Mouse (Mus musculus) lung, embryonic 15.5 days (tissue): Measurements from ENCODE around the gene Hdgfl3. TPM values are rescaled to one million over a fixed set of nuclear protein-coding genes. Genes with fewer than 3 reads are reported as not detected.

ENCODE experiments used
- ATAC-seq: fragments of 200-750 bp; cut with Nextera tagmentation; 2 replicates; pipeline ENCODE4 v1.8.0; 2017; ENCODE audit warnings: moderate number of reproducible peaks, borderline replicate concordance; ENCODE audit not compliant: low FRiP score, low TSS enrichment; ENCODE audit errors: extremely low read depth
- H3K27ac ChIP-seq: fragments of 300-500 bp; sonication (generic); 2 replicates; pipeline ENCODE4 v1.5.1; 2015; ENCODE audit warnings: moderate library complexity, mild to moderate bottlenecking, inconsistent platforms
- H3K27me3 ChIP-seq: fragments of 300-500 bp; sonication (generic); 2 replicates; pipeline ENCODE4 v1.6.1; 2015; ENCODE audit warnings: inconsistent platforms
- H3K36me3 ChIP-seq: fragments of 300-500 bp; sonication (generic); 2 replicates; pipeline ENCODE4 v1.6.1; 2015; ENCODE audit warnings: inconsistent platforms
- H3K4me1 ChIP-seq: fragments of 300-500 bp; sonication (generic); 2 replicates; pipeline ENCODE4 v1.6.1; 2015; ENCODE audit warnings: inconsistent platforms
- H3K4me2 ChIP-seq: fragments of 300-500 bp; sonication (generic); 2 replicates; pipeline ENCODE4 v1.6.1; 2015; ENCODE audit warnings: inconsistent platforms, mild to moderate bottlenecking, moderate library complexity
- H3K4me3 ChIP-seq: fragments of 300-500 bp; sonication (generic); 2 replicates; pipeline ENCODE4 v1.5.1; 2015; ENCODE audit warnings: mild to moderate bottlenecking, inconsistent platforms
- H3K9ac ChIP-seq: fragments of 300-500 bp; sonication (generic); 2 replicates; pipeline ENCODE4 v1.6.1; 2015; ENCODE audit warnings: inconsistent platforms
- H3K9me3 ChIP-seq: fragments of 300-500 bp; sonication (generic); 2 replicates; pipeline ENCODE4 v1.6.1; 2016; ENCODE audit warnings: inconsistent platforms
- WGBS: fragments of 180-500 bp; shearing (Covaris S2); methylation state at CpG from one replicate; pipeline ENCODE4 v1.1.7; 2015; 5-methylcytosine and 5-hydroxymethylcytosine counted together
- polyA plus RNA-seq: library from polyadenylated mRNA; unstranded; fragments of >200 nt; fragmentation: Nextera tagmentation; extraction: Ambion mirVana; gene quantifications from 2 replicates; pipeline ENCODE4 v1.2.1, GENCODE M21; 2015

Gene Hdgfl3
- polyA plus RNA-seq, 1 experiment from 2014 or later, result 9.1 TPM

DNA sequence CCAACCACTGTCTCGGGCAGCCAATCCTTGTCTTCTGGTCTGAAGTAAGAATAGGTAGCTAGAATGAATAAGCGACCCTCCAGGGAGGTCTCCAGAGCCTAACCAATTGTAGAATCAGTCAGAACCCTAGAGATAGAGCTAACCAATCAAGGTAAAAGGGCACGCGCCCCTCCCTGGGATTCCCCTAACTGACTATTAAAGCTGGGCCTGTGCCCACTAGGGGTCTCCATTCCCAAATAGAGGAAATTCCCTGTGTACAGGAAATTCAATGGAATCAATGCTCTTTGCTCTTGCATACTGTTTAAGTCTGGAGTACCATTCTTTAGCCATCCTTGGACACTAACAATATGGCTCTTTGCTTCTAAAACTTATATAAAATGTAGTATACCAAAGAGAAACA lies 11.1 kb upstream of the Hdgfl3 start:
- H3K4me3 ChIP-seq, result no peak overlapping the region
- H3K4me1 ChIP-seq, result no peaks in the 10 kb centered on the region
- 21% methylated on average over 4 of the region's 4 CpGs for WGBS
- ATAC-seq, result no peak
- no peaks in the 10 kb centered on the region for H3K36me3 ChIP-seq
- H3K9me3 ChIP-seq, result no peaks in the 10 kb centered on the region
- H3K9ac ChIP-seq, result no peak overlapping the region
- H3K27me3 ChIP-seq, result no peaks in the 10 kb centered on the region
- no peak overlapping the region for H3K27ac ChIP-seq
- H3K4me2 ChIP-seq, result no peak overlapping the region

DNA sequence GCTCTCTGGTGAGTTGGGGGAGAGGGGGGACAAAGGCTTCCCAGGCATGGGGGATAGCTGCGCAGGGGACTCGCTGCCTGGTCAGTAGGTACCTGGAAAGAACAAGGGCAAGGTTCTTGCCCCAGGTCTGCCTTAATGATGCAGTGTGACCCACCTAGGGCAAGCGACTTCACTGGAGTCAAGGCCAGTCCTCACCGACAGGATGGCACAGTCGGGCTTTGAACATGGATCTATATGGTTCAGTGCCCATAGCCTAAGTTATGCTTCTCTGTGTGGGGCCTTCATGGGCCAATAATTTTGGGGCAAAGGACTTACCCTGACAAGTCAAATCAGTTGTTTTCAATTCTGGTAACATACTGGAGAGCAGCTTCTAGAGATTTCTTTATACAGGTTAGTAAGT lies 533 bp upstream of the Hdgfl3 start:
- no peaks in the 10 kb centered on the region for H3K36me3 ChIP-seq
- H3K27me3 ChIP-seq, result peaks cover 52% of the 10 kb centered on the region
- peaks cover 13% of the 10 kb centered on the region for H3K4me1 ChIP-seq
- H3K9me3 ChIP-seq, result no peaks in the 10 kb centered on the region
- peak overlapping the region; percentile 58 for H3K9ac ChIP-seq
- ATAC-seq, result no peak
- peak overlapping the region; percentile 60 for H3K4me3 ChIP-seq
- WGBS, result 8% methylated on average over 5 of the region's 5 CpGs
- H3K4me2 ChIP-seq, result peak overlapping the region; percentile 89
- no peak overlapping the region for H3K27ac ChIP-seq

DNA sequence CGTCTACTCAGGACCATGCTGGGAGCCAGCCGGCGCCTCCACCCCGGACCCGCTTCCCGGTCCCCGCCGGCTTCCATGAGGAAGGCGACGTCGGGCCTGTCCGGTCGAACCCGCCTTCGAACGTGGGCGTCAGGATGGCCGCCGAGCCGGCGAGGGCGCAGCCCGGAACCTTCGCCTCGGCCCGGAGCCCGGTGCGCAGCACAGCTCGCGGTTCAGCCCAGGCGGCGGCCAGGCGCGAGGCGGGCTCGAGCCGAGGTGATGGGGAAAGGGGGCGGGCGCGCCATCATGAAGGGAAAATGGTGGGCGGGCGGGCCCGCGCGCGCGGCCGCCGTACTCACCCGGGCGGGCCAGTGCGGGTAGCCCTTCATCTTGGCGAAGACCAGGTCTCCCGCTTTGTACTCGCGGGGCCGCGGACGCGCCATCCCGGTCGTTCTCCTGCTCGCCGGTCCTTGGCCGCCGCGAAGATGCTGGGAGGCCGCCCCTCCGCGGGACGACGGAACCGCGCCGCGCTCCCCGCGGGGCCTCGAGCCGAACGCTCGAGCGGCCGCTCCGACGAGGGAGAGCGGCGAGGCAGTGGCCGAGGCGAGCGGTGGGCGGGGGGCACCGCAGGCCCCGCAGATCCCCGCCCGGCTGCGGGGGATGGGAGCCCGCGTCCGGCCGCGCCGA lies 539 bp downstream of the Hdgfl3 start:
- WGBS, result under 1% methylated on average over 88 of the region's 103 CpGs
- Histone ChIP-seq H3K36me3 (no peaks in the 10 kb centered on the region), H3K4me2 (peak overlapping the region; percentile 89), H3K4me1 (peaks cover 13% of the 10 kb centered on the region), H3K4me3 (peak overlapping the region; percentile 60), H3K9ac (peak overlapping the region; percentile 58), H3K27ac (peak overlapping the region; percentile 77), H3K9me3 (no peaks in the 10 kb centered on the region), H3K27me3 (peaks cover 49% of the 10 kb centered on the region)
- ATAC-seq, result peak; percentile 83

DNA sequence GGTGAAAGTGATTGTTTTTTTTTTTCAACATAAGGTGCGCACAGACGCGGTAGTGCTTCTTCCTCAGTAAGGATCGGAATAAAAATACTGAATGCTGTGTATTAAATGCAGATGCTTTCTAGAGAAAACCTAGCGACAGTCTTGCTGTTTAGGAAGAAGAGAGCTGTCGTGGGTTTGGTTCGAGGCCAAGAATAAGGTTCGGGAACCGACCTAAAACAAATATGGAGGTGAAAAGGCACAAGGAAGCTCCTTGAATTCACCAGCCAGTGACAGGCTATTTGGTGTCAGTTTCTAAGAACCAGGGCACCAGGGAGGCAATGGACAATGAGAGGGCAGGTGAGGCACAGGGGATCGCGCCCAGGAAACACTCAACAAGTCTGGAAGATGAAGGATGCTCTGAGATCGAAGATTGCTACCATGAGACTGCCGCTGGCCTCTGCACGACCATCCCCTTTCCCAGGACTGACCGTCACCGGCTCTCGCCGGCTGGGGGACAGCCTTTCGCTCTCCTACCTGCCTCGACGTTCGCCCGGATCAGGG lies 1.1 kb downstream of the Hdgfl3 start:
- Histone ChIP-seq H3K9ac (peak overlapping the region; percentile 58), H3K4me2 (peak overlapping the region; percentile 89), H3K4me3 (peak overlapping the region; percentile 60), H3K4me1 (peaks cover 13% of the 10 kb centered on the region), H3K36me3 (no peaks in the 10 kb centered on the region), H3K27me3 (peaks cover 49% of the 10 kb centered on the region), H3K9me3 (no peaks in the 10 kb centered on the region), H3K27ac (peak overlapping the region; percentile 77; the same call in 1 of the 2 replicates)
- ATAC-seq, result no peak
- WGBS, result 5% methylated on average over 23 of the region's 23 CpGs

DNA sequence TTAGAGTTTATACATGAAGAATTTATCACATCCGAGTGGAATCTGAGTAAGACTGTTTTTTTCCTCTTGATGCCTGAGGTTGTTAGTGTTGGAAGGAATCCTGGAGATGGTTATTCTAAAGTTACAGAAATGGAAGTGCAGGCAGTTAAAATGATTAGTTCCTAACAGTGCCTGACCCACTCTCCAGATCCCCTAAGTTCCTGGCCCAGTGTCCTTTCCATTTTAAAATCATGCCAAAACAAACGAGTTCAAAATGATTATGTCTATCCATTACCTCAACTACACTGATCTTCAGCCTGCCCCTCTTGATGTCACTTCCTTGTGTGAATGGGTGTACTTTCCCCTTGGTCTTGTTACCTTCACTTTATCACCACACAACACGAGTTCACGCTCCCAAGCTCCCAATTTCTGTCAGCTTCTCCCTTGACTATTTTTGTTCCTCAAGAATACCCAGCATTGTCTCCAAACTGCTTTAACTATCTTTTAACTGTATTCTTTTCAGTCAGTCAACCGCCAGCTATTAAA lies 1.7 kb downstream of the Hdgfl3 start:
- peak overlapping the region; percentile 60 for H3K4me3 ChIP-seq
- no peak overlapping the region for H3K27ac ChIP-seq
- 32% methylated on average over 5 of the region's 5 CpGs for WGBS
- peaks cover 13% of the 10 kb centered on the region for H3K4me1 ChIP-seq
- H3K9ac ChIP-seq, result no peak overlapping the region
- H3K9me3 ChIP-seq, result no peaks in the 10 kb centered on the region
- no peaks in the 10 kb centered on the region for H3K36me3 ChIP-seq
- peaks cover 49% of the 10 kb centered on the region for H3K27me3 ChIP-seq
- no peak for ATAC-seq
- peak overlapping the region; percentile 89 for H3K4me2 ChIP-seq

DNA sequence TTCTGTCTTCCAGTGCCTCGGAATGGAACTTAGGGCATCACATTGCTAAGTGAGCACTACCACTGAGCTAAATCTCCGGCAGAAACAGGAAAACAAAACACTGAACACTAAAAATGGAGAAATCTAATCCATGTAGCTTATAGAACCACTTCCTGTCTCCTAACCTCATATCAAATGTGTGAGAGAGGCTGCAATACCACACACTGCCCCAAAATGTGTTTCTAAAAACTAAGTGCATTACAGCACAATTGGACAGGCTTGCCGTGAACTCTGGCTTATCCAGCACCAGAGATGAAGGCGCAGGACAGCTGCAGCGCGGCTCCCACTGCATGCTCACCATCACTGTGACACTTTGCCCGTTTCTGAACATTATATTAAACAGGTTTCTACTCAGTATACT lies 5.3 kb downstream of the Hdgfl3 start:
- ATAC-seq, result no peak
- peaks cover 8% of the 10 kb centered on the region for H3K4me1 ChIP-seq
- no peak overlapping the region for H3K9ac ChIP-seq
- no peaks in the 10 kb centered on the region for H3K9me3 ChIP-seq
- H3K27me3 ChIP-seq, result peaks cover 19% of the 10 kb centered on the region
- no peak overlapping the region for H3K4me3 ChIP-seq
- WGBS, result 69% methylated on average over 7 of the region's 7 CpGs
- no peaks in the 10 kb centered on the region for H3K36me3 ChIP-seq
- no peak overlapping the region for H3K4me2 ChIP-seq
- no peak overlapping the region for H3K27ac ChIP-seq

DNA sequence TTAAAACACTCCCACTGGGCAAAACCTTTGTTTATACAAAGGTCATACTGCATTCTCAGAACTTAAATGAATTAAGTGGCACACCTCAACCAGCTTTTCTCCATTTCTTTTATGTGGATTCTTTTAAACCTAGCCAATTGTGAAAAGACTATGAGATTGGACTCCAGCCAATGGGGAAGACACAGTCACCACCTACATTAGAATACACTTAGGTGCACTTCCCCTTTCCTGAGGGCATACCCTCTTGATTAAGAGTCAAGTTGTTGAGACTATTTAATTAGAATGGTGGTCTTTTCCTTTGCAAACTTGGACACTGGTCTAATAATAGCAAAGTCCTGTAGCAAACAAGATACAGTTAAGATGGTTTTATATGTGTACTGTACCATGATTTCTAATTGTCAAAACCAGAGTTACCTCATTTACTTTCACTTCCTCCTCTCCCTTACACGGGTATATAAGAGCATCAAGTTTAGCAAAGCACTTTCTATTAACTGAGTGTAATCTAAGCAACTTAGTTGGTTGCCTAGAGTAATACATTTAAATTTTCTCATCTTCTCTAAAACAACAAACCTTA lies 12.8 kb downstream of the Hdgfl3 start:
- no peaks in the 10 kb centered on the region for H3K36me3 ChIP-seq
- no peak overlapping the region for H3K9ac ChIP-seq
- H3K27me3 ChIP-seq, result no peaks in the 10 kb centered on the region
- no peak for ATAC-seq
- no peak overlapping the region for H3K4me3 ChIP-seq
- no peak overlapping the region for H3K27ac ChIP-seq
- 52% methylated on average over 1 of the region's 1 CpGs for WGBS
- no peaks in the 10 kb centered on the region for H3K4me1 ChIP-seq
- H3K9me3 ChIP-seq, result no peaks in the 10 kb centered on the region
- no peak overlapping the region for H3K4me2 ChIP-seq

DNA sequence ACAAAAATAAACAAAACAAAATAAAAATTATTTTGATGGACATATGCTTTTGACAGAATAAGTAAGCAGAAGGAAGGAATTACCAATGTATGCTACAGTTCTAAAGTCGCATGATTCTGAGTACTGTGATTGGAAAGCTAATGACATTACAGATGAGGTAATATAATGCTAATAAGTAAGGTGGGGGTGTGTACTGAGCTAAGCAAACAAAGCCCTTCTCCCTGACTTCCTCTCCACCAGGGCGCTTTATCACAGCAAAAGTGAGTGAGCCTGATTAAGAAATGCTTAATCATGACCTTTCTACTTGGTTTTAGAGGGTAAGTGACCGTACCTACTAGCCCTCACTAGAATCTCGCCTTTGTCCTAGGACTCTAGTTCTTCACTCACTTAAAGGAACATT lies 14.0 kb downstream of the Hdgfl3 start:
- 63% methylated on average over 4 of the region's 4 CpGs for WGBS
- no peak overlapping the region for H3K4me3 ChIP-seq
- H3K4me2 ChIP-seq, result no peak overlapping the region
- H3K9ac ChIP-seq, result no peak overlapping the region
- no peaks in the 10 kb centered on the region for H3K27me3 ChIP-seq
- no peak for ATAC-seq
- H3K9me3 ChIP-seq, result no peaks in the 10 kb centered on the region
- H3K27ac ChIP-seq, result no peak overlapping the region
- H3K36me3 ChIP-seq, result no peaks in the 10 kb centered on the region
- H3K4me1 ChIP-seq, result no peaks in the 10 kb centered on the region

DNA sequence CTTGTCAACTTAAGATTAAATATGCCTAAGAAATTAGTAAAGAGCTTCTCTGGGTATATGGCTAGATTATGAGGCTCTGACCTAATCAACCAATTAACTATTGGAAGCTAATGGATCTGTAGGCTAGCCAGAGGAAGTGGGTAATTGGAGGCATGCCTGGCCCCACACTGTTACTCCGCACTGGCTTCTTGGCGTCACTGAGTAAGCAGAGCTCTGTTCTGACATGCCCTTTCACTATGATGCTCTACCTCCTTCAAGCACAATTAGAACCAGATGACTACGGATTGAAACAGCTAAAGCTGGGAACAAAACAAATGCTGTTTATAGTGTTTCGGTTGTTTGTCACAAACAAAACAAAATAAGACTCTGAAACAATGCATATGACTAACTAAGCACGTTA lies 16.0 kb downstream of the Hdgfl3 start:
- Histone ChIP-seq H3K4me3 (no peak overlapping the region), H3K27me3 (no peaks in the 10 kb centered on the region), H3K9ac (no peak overlapping the region), H3K4me1 (no peaks in the 10 kb centered on the region), H3K4me2 (no peak overlapping the region), H3K27ac (no peak overlapping the region), H3K36me3 (no peaks in the 10 kb centered on the region), H3K9me3 (no peaks in the 10 kb centered on the region)
- 75% methylated on average over 5 of the region's 5 CpGs for WGBS
- no peak for ATAC-seq

DNA sequence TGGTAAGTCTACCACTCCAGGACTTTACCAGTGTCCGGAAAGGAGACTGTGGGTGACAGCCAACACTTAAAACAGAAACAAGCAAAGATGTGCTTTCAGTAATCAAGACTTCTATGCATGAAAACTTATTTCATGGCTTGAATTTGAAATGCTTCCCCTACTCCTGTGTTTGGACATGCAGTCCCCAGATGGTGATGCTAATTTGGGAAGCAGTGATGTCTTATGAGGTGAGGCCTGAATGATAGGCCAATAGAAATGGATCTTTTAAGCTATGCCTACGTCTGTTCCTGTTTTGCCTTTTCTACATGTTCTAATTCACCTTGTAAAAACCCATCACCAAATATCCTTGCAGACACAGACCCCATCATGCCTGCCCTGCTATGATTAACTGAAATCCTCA lies 29.3 kb downstream of the Hdgfl3 start:
- Histone ChIP-seq H3K4me2 (no peak overlapping the region), H3K27me3 (no peaks in the 10 kb centered on the region), H3K9ac (no peak overlapping the region), H3K9me3 (no peaks in the 10 kb centered on the region), H3K36me3 (no peaks in the 10 kb centered on the region), H3K27ac (no peak overlapping the region), H3K4me1 (no peaks in the 10 kb centered on the region; the same call in 1 of the 2 replicates), H3K4me3 (no peak overlapping the region)
- ATAC-seq, result no peak
- WGBS, result 75% methylated on average over 2 of the region's 2 CpGs

DNA sequence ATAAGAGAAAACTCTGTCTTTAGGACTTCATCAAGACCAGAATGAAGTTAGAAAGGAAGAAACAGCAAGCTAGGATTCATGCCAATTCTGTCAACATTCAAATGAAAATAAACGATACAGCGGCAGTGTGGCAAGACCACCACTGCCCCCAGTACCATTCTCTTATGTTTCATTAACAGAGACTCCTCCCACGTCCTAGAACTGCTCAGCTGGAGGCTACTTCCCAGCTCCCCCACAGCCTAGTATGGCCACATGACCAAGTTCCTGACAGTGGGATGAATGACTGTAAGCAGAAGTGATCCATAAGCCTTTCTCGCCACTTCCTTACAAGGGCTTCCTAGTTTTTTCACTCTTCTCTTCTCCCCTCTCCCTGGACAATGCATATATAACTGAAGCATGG lies 30.2 kb downstream of the Hdgfl3 start:
- ATAC-seq, result peak; percentile 83; the same call in 1 of the 2 replicates
- peaks cover 5% of the 10 kb centered on the region; the same call in 1 of the 2 replicates for H3K4me1 ChIP-seq
- no peak overlapping the region for H3K4me2 ChIP-seq
- H3K9me3 ChIP-seq, result no peaks in the 10 kb centered on the region
- no peak overlapping the region for H3K27ac ChIP-seq
- H3K36me3 ChIP-seq, result no peaks in the 10 kb centered on the region
- no peak overlapping the region for H3K4me3 ChIP-seq
- WGBS, result 33% methylated on average over 4 of the region's 4 CpGs
- H3K27me3 ChIP-seq, result no peaks in the 10 kb centered on the region
- no peak overlapping the region for H3K9ac ChIP-seq

DNA sequence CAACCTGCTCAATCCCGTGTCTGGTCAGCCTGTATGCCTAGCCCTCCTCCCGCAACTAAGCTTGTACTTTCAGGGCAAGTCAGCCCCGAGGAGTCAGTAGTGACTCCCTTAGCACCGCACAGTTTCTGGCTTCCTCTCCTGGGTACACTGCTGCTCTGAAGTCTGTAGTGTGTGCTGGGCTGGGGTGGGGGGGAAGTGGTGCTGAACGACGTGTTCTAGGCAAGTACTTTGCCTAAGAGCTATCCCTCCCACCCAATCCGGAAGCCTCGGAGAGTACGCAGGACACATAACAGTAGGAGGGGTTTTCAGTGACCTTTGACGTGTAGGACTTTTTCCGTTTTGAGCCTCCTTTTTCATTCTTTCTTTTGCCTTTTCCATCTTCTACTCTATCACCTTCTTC lies 34.9 kb downstream of the Hdgfl3 start:
- ATAC-seq, result no peak
- Histone ChIP-seq H3K27me3 (no peaks in the 10 kb centered on the region), H3K36me3 (no peaks in the 10 kb centered on the region), H3K9me3 (no peaks in the 10 kb centered on the region), H3K27ac (no peak overlapping the region), H3K4me1 (peaks cover 5% of the 10 kb centered on the region; the same call in 1 of the 2 replicates), H3K4me3 (no peak overlapping the region), H3K9ac (no peak overlapping the region), H3K4me2 (no peak overlapping the region)
- 49% methylated on average over 11 of the region's 11 CpGs for WGBS
